Mouse (Mus musculus) heart, postnatal 0 days (tissue): ENCODE data around the gene Depdc5. TPM values are rescaled to one million over a fixed set of nuclear protein-coding genes. Genes with fewer than 3 reads are reported as not detected.
A peak's percentile ranks its signal among the peaks of the same experiment; 100 is the strongest.

ENCODE experiments used
- ATAC-seq: fragments of 200-750 bp; cut with Nextera tagmentation; 2 replicates; pipeline ENCODE4 v1.8.0; 2017; ENCODE audit warnings: low read depth, moderate number of reproducible peaks, moderate library complexity; ENCODE audit not compliant: insufficient read depth
- DNase-seq: peaks from one replicate; pipeline ENCODE4 v3.0.0-alpha.2; 2016; ENCODE audit warnings: low spot score
- H3K27ac ChIP-seq: fragments of 300-500 bp; sonication (generic); 2 replicates; pipeline ENCODE4 v1.5.1; 2014; ENCODE audit warnings: low read depth, mild to moderate bottlenecking
- H3K27me3 ChIP-seq: fragments of 300-500 bp; sonication (generic); 2 replicates; pipeline ENCODE4 v1.6.1; 2014; ENCODE audit warnings: low read length, mixed read lengths; ENCODE audit not compliant: control insufficient read depth, insufficient read depth
- H3K36me3 ChIP-seq: fragments of 300-500 bp; sonication (generic); replicated peaks from 2 replicates; pipeline ENCODE4 v1.6.1; 2014; ENCODE audit warnings: low read length, mixed read lengths; ENCODE audit not compliant: control insufficient read depth, insufficient read depth
- H3K4me1 ChIP-seq: fragments of 300-500 bp; sonication (generic); 2 replicates; pipeline ENCODE4 v1.6.1; 2014; ENCODE audit warnings: antibody characterized with exemption; ENCODE audit not compliant: control insufficient read depth, insufficient read depth
- H3K4me2 ChIP-seq: fragments of 300-500 bp; sonication (generic); 2 replicates; pipeline ENCODE4 v1.6.1; 2014; ENCODE audit warnings: low read depth, mild to moderate bottlenecking, low read length, moderate library complexity
- H3K4me3 ChIP-seq: fragments of 300-500 bp; sonication (generic); 2 replicates; pipeline ENCODE4 v1.5.1; 2014; ENCODE audit warnings: low read depth, low read length
- H3K9ac ChIP-seq: fragments of 300-500 bp; sonication (generic); replicated peaks from 2 replicates; pipeline ENCODE4 v1.6.1; 2014; ENCODE audit warnings: low read depth, low read length, mixed read lengths
- H3K9me3 ChIP-seq: fragments of 300-500 bp; sonication (generic); replicated peaks from 2 replicates; pipeline ENCODE4 v1.6.1; 2016; ENCODE audit warnings: low read length; ENCODE audit not compliant: control insufficient read depth
- CTCF ChIP-seq: IDR thresholded peaks from 2 replicates; pipeline ENCODE4 v1.5.1; 2016; ENCODE audit warnings: antibody characterized with exemption, control low read depth, low read depth
- EP300 ChIP-seq: IDR thresholded peaks from 2 replicates; pipeline ENCODE4 v1.6.1; 2016; ENCODE audit warnings: antibody characterized with exemption, low read depth
- WGBS: fragments of 180-500 bp; shearing (Covaris S2); extraction: QIAGEN DNeasy Blood & Tissue Kit; methylation state at CpG from one replicate; pipeline ENCODE4 v1.1.7; 2014; 5-methylcytosine and 5-hydroxymethylcytosine counted together
- polyA plus RNA-seq: library from polyadenylated mRNA; unstranded; fragments of >200 nt; fragmentation: Nextera tagmentation; extraction: Ambion mirVana; gene quantifications from 2 replicates; pipeline ENCODE4 v1.2.1, GENCODE M21; 2015
- total RNA-seq: library from RNA; depleted of rRNA; stranded (reverse); fragments of >200 nt; gene quantifications from 2 replicates; pipeline ENCODE4 v1.2.3, GENCODE M21; 2014; ENCODE audit warnings: low replicate concordance

Gene Depdc5
- total and polyA plus RNA-seq, 2 experiments from 2014 or later = 5.9 to 58.4 TPM

DNA sequence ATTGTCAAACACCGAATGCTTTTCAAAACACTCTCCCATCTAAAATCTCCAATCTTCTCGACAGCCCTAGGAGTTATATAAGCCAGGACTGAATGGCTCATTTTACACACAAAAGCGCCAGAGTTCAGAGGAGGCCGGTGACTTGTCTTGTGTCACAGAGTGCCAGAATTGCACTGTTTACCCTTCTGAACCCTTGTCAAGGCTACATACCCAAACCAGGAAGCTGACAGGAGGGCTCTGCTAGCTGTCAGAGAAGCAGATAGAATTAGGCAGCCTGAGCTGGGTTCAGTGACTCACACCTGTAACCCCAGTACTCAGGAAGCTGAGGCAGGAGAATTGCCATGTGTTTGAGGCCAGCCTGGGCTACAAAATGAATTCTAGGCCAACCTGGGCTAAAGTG, 143.9 kb downstream of the Depdc5 start:
- Histone ChIP-seq H3K4me3 (no peak overlapping the region), H3K9me3 (no peaks in the 10 kb centered on the region), H3K4me2 (no peak overlapping the region), H3K27ac (no peak overlapping the region), H3K4me1 (no peaks in the 10 kb centered on the region), H3K9ac (no peak overlapping the region), H3K36me3 (no peaks in the 10 kb centered on the region), H3K27me3 (no peaks in the 10 kb centered on the region)
- ATAC-seq (no peak), DNase-seq (no peak)
- TF ChIP-seq CTCF (no peak), EP300 (no peak)
- WGBS = 68% methylated on average over 4 of the region's 4 CpGs

DNA sequence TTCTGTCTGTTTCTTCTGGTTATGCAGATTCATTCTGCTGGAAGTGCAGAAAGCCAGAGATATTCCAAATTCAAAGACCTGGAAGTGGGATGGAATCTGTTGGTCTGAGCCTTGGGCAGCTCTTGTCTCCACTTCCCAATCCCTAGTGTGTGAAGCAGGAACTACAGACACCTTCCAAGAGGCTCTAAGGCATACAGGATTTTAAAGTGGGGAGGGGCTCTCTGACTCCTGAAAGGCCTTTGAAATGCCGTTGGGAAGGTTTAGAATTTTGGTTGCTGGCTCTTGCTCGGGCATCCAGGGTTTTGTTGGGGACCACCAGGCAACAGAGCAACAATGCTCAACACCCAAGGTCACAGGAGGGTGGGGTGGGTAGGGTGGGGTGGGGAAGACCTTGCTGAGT, 145.8 kb downstream of the Depdc5 start:
- no peak overlapping the region for H3K4me2 ChIP-seq
- no peak overlapping the region for H3K27ac ChIP-seq
- TF ChIP-seq CTCF = no peak
- TF ChIP-seq EP300 = no peak
- DNase-seq (no peak), ATAC-seq (no peak)
- no peaks in the 10 kb centered on the region for H3K9me3 ChIP-seq
- H3K4me3 ChIP-seq = no peak overlapping the region
- no peaks in the 10 kb centered on the region for H3K27me3 ChIP-seq
- no peaks in the 10 kb centered on the region for H3K4me1 ChIP-seq
- H3K36me3 ChIP-seq = no peaks in the 10 kb centered on the region
- no peak overlapping the region for H3K9ac ChIP-seq
- 57% methylated on average over 2 of the region's 2 CpGs for WGBS

DNA sequence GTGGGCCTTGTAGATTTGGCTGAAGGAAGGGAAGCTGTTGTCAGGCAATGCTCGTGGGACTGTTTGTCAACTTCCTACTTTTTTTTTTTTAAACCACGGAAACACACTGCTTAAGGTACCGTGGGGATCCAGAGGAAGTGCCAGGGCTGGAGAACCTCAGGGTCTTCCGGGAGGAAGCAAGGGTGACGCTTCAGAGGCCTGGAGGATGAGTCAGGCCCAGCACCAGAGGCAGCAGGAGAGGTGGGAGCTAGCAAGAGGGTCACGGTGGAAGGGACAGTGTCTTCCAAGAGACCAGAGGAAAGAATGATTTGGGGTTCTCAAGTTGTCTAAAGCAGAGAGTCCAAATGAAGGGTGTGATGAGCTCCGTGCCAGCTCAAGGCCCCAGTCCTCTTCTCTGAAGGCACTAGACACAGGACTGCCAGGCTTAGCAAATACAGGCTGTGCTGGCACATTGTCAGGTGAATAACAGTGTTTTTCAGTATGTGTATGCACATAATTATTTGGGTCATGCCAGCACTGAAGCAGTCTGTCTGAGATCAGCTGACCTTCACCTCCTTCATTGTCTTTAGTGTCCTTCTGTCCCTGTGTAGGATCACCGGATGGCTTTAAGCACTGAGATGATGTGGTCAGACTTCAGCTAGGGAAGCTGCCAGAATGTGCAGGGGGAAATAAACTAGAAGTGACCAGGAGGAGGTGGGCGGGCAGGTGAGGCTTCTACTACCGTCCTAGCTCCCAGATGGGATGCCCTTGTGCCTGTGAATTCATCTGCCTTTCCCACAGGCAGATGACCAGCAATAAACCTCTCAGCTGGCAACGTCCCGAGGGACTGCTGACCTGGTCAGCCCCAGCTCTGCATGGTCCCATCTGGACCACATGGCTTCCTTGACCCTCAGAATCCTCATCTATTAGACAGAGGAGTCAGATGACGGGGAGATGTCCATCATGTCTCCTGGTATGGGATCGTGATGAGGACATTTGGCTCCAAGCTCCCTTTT, 146.6 kb downstream of the Depdc5 start:
- Histone ChIP-seq H3K27me3 (no peaks in the 10 kb centered on the region), H3K4me1 (no peaks in the 10 kb centered on the region), H3K27ac (no peak overlapping the region), H3K9ac (no peak overlapping the region), H3K36me3 (no peaks in the 10 kb centered on the region), H3K9me3 (no peaks in the 10 kb centered on the region), H3K4me2 (no peak overlapping the region), H3K4me3 (no peak overlapping the region)
- ATAC-seq (peak; percentile 27; the same call in 1 of the 2 replicates), DNase-seq (no peak)
- TF ChIP-seq EP300 (no peak), CTCF (no peak)
- WGBS = 74% methylated on average over 14 of the region's 14 CpGs

DNA sequence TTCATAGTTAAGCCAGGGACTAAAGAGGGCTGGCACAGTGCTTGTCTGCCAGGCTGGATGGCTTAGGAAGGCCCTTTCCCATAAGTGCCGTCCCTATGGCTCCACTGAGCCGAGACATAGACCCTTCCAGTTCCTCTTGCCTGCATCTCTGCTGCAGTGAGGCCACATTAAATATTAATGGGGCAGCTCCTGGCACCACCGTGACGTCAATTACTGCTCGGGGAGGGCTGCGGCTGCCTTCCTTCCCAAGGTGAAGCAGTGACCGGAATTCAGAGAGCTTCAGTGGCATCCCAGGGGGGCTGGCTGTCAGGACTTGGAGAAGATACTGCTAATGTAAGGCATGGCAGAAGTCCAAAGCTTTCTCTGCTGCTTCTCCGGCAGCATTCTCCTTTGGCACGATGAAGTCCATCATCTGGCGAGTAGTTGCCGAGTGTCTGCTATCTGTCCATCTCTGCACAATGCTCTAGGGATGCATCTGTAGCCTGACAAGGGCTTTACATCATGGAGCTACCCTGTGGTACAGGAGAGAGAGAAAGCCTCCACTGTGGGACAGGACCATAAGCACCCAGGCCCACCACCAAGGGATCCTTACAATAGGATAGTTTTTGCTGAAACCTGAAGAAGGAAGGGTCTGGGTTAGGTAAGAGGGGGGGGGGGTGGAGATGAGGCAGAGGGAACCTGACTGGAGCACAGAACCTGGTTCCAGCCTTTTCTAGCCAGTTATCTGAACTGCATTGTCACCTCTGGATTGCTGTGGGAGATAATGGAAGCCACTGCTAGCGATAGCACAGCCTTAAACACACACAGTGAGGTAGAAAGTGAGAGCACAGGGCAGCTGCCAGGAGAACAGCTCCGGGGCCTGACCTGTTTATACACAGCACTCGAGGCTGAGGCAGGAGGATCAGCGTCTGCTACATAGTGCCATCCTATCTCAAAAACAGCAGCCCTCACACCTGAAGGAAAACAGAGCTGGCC, 147.9 kb downstream of the Depdc5 start:
- DNase-seq (no peak), ATAC-seq (no peak)
- no peaks in the 10 kb centered on the region for H3K27me3 ChIP-seq
- H3K4me1 ChIP-seq = no peaks in the 10 kb centered on the region
- H3K9ac ChIP-seq = no peak overlapping the region
- TF ChIP-seq EP300 = no peak
- TF ChIP-seq CTCF = no peak
- H3K27ac ChIP-seq = no peak overlapping the region
- 41% methylated on average over 15 of the region's 15 CpGs for WGBS
- no peak overlapping the region for H3K4me3 ChIP-seq
- no peak overlapping the region for H3K4me2 ChIP-seq
- H3K36me3 ChIP-seq = no peaks in the 10 kb centered on the region
- H3K9me3 ChIP-seq = no peaks in the 10 kb centered on the region

DNA sequence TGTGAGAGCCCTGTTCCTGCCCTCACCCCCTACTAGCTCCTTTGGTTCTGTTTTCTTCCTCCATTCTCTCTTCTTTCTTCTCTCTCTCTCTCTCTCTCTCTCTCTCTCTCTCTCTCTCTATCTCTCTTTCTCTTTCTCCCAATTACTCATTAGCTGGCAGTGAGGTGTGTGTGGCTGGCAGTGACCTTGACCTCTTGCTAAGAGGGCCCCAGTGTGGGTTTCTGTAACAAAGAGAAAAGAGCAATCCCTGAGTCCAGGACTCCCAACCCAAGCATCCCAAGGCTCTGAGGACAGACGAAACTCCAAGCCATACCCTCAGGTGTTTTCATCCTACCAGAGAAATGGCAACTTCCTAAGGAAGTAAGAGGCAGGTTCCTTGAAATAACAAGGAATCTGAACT, 150.6 kb downstream of the Depdc5 start:
- H3K36me3 ChIP-seq = no peaks in the 10 kb centered on the region
- no peak for DNase-seq
- 0 out of 2 replicates have a peak, but pooled peaks cover 10% of the 10 kb centered on the region for H3K4me1 ChIP-seq
- no peak overlapping the region for H3K27ac ChIP-seq
- no peak for ATAC-seq
- H3K4me3 ChIP-seq = no peak overlapping the region
- WGBS = 88% methylated on average over 1 of the region's 1 CpGs
- no peaks in the 10 kb centered on the region for H3K27me3 ChIP-seq
- H3K9ac ChIP-seq = no peak overlapping the region
- TF ChIP-seq EP300 = no peak
- no peak for TF ChIP-seq CTCF
- H3K4me2 ChIP-seq = no peak overlapping the region
- no peaks in the 10 kb centered on the region for H3K9me3 ChIP-seq
